Mouse (Mus musculus) forebrain, embryonic 14.5 days (tissue): Measurements from ENCODE around the gene Sectm1a. TPM values are rescaled to one million over a fixed set of nuclear protein-coding genes. Genes with fewer than 3 reads are reported as not detected.
A peak's percentile ranks its signal among the peaks of the same experiment; 100 is the strongest.
"Not testable (repeated sequence)": the region's sequence is repeated elsewhere in the genome, so short reads cannot be mapped to it uniquely, and the experiment has no call there.

Source experiments
- ATAC-seq: fragments of 200-750 bp; cut with Nextera tagmentation; 2 replicates; pipeline ENCODE4 v1.8.0; 2017; ENCODE audit warnings: mild to moderate bottlenecking, moderate library complexity
- DNase-seq: peaks from one replicate; pipeline ENCODE4 v3.0.0-alpha.2; 2015; ENCODE audit warnings: low spot score
- H3K27ac ChIP-seq: fragments of 300-500 bp; sonication (generic); 2 replicates; pipeline ENCODE4 v1.5.1; 2014; ENCODE audit warnings: low read depth, mild to moderate bottlenecking, control low read depth, low read length, moderate library complexity
- H3K27me3 ChIP-seq: fragments of 300-500 bp; sonication (generic); replicated peaks from 2 replicates; pipeline ENCODE4 v1.6.1; 2014; ENCODE audit warnings: low read length, control low read depth, mixed read lengths; ENCODE audit not compliant: control insufficient read depth, insufficient read depth
- H3K36me3 ChIP-seq: fragments of 300-500 bp; sonication (generic); 2 replicates; pipeline ENCODE4 v1.6.1; 2014; ENCODE audit warnings: low read length, control low read depth; ENCODE audit not compliant: control insufficient read depth, insufficient read depth
- H3K4me1 ChIP-seq: fragments of 300-500 bp; sonication (generic); 2 replicates; pipeline ENCODE4 v1.6.1; 2014; ENCODE audit warnings: antibody characterized with exemption, low read length, control low read depth; ENCODE audit not compliant: control insufficient read depth, insufficient read depth
- H3K4me2 ChIP-seq: fragments of 300-500 bp; sonication (generic); 2 replicates; pipeline ENCODE4 v1.6.1; 2014; ENCODE audit warnings: mild to moderate bottlenecking, control low read depth, low read length
- H3K4me3 ChIP-seq: fragments of 300-500 bp; sonication (generic); 2 replicates; pipeline ENCODE4 v1.5.1; 2014; ENCODE audit warnings: low read depth, low read length, control low read depth
- H3K9ac ChIP-seq: fragments of 300-500 bp; sonication (generic); 2 replicates; pipeline ENCODE4 v1.6.1; 2014; ENCODE audit warnings: mild to moderate bottlenecking, low read length, control low read depth, moderate library complexity
- H3K9me3 ChIP-seq: fragments of 300-500 bp; sonication (generic); replicated peaks from 2 replicates; pipeline ENCODE4 v1.6.1; 2016; ENCODE audit warnings: low read length, control low read depth, mixed read lengths; ENCODE audit not compliant: control insufficient read depth
- WGBS: fragments of 180-500 bp; shearing (Covaris S2); extraction: QIAGEN DNeasy Blood & Tissue Kit; methylation state at CpG from one replicate; pipeline ENCODE4 v1.1.7; 2014; 5-methylcytosine and 5-hydroxymethylcytosine counted together
- polyA plus RNA-seq: library from polyadenylated mRNA; unstranded; fragments of >200 nt; fragmentation: Nextera tagmentation; extraction: Ambion mirVana; gene quantifications from 2 replicates; pipeline ENCODE4 v1.2.1, GENCODE M21; 2014

Gene Sectm1a
- polyA plus RNA-seq, 1 experiment from 2014 or later, result not detected

DNA sequence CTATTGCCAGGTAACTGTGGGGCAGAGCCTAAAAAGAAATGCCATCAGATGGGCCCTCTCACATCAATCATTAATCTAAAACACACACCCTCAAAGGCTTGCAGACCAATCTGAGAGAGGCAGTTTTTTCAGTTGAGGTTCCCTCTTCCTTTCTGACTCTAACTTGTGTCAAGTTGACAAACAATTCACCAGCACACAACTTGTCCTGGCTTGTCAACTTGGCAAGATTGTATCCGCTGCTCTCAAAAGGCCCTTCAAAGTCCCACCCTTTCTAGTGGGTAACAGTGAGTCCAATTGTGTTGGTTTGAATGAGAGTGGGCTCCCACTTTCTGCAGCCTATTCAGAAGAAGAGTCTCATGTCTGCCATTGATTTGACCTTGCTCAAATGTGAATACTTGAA is 35.7 kb downstream of the Sectm1a start:
- H3K4me3 ChIP-seq, result no peak overlapping the region
- no peaks in the 10 kb centered on the region for H3K9me3 ChIP-seq
- no peak overlapping the region for H3K4me2 ChIP-seq
- H3K27me3 ChIP-seq, result 0 out of 2 replicates have a peak, but pooled peaks cover 4% of the 10 kb centered on the region
- H3K36me3 ChIP-seq, result no peaks in the 10 kb centered on the region
- WGBS, result 47% methylated on average over 1 of the region's 1 CpGs
- H3K4me1 ChIP-seq, result no peaks in the 10 kb centered on the region
- no peak overlapping the region for H3K27ac ChIP-seq
- no peak for DNase-seq
- no peak overlapping the region for H3K9ac ChIP-seq
- no peak for ATAC-seq

DNA sequence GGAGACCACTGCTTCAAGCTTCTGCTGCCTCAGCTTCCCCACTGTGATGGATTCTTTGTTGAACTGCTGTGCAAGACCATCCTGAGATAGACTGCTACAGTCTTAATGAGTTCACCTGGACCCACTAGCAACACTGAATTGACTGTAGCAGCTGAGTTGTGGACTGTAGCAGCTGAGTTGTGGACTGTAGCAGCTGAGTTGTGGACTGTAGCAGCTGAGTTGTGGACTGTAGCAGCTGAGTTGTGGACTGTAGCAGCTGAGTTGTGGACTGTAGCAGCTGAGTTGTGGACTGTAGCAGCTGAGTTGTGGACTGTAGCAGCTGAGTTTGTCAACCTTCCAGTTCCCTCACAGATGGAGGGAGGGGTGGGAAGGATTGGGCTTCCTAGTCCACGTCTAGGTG is 38.0 kb downstream of the Sectm1a start:
- not testable (repeated sequence) for ATAC-seq, DNase-seq, H3K4me2 ChIP-seq, H3K9ac ChIP-seq, H3K36me3 ChIP-seq, H3K4me1 ChIP-seq, H3K27me3 ChIP-seq, H3K4me3 ChIP-seq, H3K9me3 ChIP-seq, H3K27ac ChIP-seq
- WGBS, result 55% methylated on average over 1 of the region's 1 CpGs

DNA sequence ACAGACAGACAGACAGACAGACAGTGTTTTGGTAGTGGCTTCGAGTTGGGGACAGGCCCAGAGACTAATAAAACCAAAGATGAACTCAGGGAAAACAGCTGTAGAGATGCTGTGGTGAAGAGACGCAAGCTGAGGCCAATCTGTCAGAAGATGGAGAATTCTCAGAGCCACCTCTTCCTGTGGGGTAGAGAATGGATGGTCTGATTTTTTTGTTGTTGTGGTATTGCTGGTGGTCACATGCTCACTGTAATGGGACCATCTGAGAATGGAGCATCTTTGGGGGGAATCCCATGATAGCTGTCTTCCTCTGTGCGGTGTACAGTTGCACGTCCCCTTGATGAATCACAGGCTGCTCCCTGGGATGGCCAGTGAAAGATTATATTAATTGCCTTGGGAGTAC is 38.5 kb downstream of the Sectm1a start:
- 79% methylated on average over 4 of the region's 4 CpGs for WGBS

DNA sequence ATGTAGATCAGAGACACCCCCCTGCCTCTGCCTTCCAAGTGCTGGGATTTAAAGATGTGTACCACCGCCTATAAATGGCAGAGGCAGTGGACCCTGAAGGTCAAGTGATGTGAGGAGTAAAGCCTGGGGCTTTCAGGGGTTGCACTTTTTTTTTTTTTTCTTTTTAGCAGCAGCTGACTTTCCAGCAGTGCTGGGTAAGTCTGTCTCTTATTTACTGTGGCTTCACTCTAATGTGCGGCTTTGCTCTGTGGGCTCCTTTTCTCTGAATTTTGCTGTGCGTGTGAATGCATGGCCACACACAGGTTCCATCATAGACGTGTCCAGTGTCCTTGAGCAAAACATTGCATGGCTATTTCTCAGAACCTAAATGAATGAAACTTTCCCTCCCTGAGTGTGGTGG is 39.4 kb downstream of the Sectm1a start:
- H3K27me3 ChIP-seq, result no peaks in the 10 kb centered on the region
- H3K9me3 ChIP-seq, result no peaks in the 10 kb centered on the region
- ATAC-seq (no peak), DNase-seq (no peak)
- H3K4me1 ChIP-seq, result no peaks in the 10 kb centered on the region
- no peak overlapping the region for H3K4me2 ChIP-seq
- no peak overlapping the region for H3K4me3 ChIP-seq
- WGBS, result 75% methylated on average over 4 of the region's 4 CpGs
- no peaks in the 10 kb centered on the region for H3K36me3 ChIP-seq
- no peak overlapping the region for H3K27ac ChIP-seq
- H3K9ac ChIP-seq, result no peak overlapping the region

More for the DNA sequence above, 38.5 kb downstream of the Sectm1a start:
- DNase-seq (no peak), ATAC-seq (no peak)
- no peak overlapping the region for H3K9ac ChIP-seq
- H3K27ac ChIP-seq, result no peak overlapping the region
- no peaks in the 10 kb centered on the region for H3K9me3 ChIP-seq
- H3K4me1 ChIP-seq, result no peaks in the 10 kb centered on the region
- H3K4me3 ChIP-seq, result no peak overlapping the region
- H3K4me2 ChIP-seq, result no peak overlapping the region
- H3K36me3 ChIP-seq, result no peaks in the 10 kb centered on the region
- no peaks in the 10 kb centered on the region for H3K27me3 ChIP-seq

DNA sequence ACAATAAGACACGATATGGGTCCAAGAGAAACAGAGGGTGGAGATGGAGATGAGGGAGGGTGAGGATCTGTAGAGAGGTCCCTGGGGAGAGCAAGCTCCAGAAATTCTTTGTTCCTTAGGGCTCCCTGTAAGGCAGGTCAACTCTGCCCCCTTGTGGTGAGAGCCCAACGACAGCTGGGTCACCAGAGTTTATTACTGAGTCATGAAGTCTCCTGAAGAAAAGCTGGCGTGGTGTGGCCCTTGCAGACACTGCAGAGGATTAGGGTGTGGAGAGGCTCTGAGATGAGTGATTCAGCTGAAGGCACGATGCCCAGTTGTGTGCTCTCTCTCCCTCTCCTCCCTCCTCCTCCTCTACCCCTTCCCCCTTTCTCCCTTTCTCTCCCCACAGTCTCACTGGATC is 39.8 kb downstream of the Sectm1a start:
- H3K4me3 ChIP-seq, result no peak overlapping the region
- H3K4me1 ChIP-seq, result no peaks in the 10 kb centered on the region
- H3K9me3 ChIP-seq, result no peaks in the 10 kb centered on the region
- H3K9ac ChIP-seq, result no peak overlapping the region
- H3K36me3 ChIP-seq, result no peaks in the 10 kb centered on the region
- DNase-seq (peak; percentile 84), ATAC-seq (0 out of 2 replicates have a peak, but pooled peaks have one; percentile 42)
- H3K4me2 ChIP-seq, result no peak overlapping the region
- no peaks in the 10 kb centered on the region for H3K27me3 ChIP-seq
- WGBS, result 3% methylated on average over 4 of the region's 4 CpGs
- H3K27ac ChIP-seq, result no peak overlapping the region

DNA sequence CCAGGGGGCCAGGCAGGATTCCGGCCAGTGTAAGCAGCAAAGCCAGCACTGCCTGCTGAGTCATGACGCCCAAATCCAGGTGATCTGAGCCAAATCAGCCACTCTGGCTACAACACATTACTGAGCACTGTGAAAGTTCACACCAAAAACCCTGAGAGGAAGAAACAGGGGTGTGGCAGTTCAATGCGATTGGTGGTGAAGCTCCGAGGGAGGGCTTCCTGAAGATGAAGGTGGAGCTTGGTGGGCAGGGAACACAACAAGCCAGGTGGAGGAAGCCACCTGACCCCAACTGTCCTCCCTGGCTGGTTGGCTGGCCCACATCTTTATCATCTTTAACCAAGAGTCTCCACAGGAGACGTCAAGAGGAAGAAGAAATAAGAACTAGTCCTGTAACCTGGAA is 41.7 kb downstream of the Sectm1a start, which contains the start of gene Cd7:
Gene Cd7, minus strand, starts transcription at position 117 of the 400 bp plus-strand sequence.
- no peaks in the 10 kb centered on the region for H3K27me3 ChIP-seq
- ATAC-seq (no peak), DNase-seq (no peak)
- H3K36me3 ChIP-seq, result no peaks in the 10 kb centered on the region
- H3K9ac ChIP-seq, result no peak within 1 kb of the TSS
- H3K4me3 ChIP-seq, result no peak within 1 kb of the TSS
- H3K4me2 ChIP-seq, result no peak within 1 kb of the TSS
- H3K27ac ChIP-seq, result no peak within 1 kb of the TSS
- no peaks in the 10 kb centered on the region for H3K9me3 ChIP-seq
- WGBS, result 78% methylated on average over 5 of the region's 5 CpGs
- no peaks in the 10 kb centered on the region for H3K4me1 ChIP-seq

DNA sequence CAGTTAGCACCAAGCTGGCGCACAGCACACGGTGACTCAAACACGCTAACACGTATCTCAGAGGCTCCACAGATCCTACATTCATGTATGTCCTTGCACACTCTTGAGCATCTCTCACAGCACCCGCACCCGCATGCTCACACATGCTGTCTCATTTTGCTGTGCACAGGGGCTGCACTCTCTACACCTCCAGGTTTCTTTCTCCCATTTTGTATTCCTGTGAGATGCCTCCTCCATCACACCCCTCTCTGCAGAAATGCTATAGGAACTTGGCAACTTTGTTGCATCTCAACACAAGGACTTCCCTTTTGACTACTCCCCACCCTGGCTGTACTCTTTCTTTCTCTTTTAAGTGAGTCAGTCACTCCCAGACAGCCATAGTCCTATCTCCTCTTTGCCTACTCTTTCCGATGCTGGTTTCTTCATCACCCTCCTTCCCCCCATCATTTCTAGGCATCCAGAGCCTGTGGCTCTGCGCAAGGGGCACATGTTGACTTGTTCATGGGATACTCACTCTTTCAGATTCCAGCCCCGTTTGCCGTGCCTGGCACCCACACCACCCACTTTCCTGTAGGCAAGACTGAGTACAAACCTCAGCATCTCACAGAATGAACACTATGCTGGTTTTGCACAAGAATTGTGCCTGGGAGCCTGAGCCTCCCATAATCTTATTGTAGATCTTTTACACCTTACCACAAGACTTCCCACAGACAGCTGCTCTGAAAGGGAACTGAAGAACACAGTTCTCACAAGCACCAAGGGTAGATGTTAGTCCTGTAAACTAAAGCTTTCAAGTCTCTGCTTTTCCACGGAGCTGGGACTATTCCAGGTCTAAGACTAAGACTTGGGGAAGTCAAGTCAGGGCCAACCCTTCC is 42.4 kb downstream of the Sectm1a start:
- Histone ChIP-seq H3K36me3 (no peaks in the 10 kb centered on the region), H3K4me2 (no peak overlapping the region), H3K9ac (no peak overlapping the region), H3K27ac (no peak overlapping the region), H3K4me3 (no peak overlapping the region), H3K27me3 (no peaks in the 10 kb centered on the region), H3K4me1 (no peaks in the 10 kb centered on the region), H3K9me3 (no peaks in the 10 kb centered on the region)
- ATAC-seq (no peak), DNase-seq (no peak)
- WGBS, result 91% methylated on average over 11 of the region's 11 CpGs

DNA sequence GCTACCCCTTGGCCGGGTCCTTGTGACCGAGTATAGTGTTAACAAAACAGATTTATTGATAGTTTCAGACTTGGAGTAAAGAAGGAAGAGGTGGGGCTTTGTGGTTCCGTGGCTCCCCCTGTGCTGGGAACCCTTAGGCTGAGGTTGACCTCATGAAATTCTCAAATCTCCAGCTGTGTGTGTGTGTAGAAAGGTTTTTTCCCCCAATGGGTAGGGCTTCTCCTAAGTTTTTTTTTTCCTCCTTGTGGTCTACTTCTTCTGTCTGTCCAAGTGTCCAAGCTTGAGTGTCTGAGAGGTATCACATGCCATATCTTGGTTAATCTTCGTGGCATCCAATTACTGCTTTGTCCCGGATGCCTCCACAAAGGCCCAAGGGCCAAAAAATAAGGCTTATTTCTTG is 47.9 kb downstream of the Sectm1a start:
- Histone ChIP-seq H3K27me3 (no peaks in the 10 kb centered on the region), H3K9me3 (no peaks in the 10 kb centered on the region)
- WGBS, result 90% methylated on average over 5 of the region's 5 CpGs

DNA sequence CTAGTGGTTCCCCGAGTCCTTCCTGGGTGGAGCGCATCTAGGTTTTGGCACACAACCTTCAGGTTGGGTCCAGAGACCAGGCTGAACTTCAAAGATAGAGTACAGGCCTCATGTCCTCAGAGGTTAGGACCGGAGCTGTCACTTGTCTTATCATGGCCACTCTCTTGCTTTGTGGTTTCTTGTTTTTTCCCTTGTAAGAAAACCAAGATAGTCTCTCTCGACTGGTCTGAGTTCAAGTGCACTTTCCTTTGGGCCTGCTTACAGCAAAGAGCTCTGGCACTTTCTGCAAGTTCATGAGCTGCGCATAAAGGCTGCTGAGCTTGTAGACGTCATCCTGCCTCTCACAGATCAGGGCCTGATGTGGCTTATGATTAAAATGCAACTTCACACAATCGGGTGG is 53.8 kb downstream of the Sectm1a start:
- Histone ChIP-seq H3K27ac (no peak overlapping the region), H3K4me2 (no peak overlapping the region), H3K36me3 (no peaks in the 10 kb centered on the region), H3K27me3 (no peaks in the 10 kb centered on the region), H3K9ac (no peak overlapping the region), H3K4me1 (no peaks in the 10 kb centered on the region), H3K4me3 (no peak overlapping the region), H3K9me3 (no peaks in the 10 kb centered on the region)
- 93% methylated on average over 7 of the region's 7 CpGs for WGBS
- no peak for DNase-seq
- no peak for ATAC-seq

More for the DNA sequence above, 47.9 kb downstream of the Sectm1a start:
- ATAC-seq (no peak), DNase-seq (no peak)
- Histone ChIP-seq H3K27ac (no peak overlapping the region), H3K4me2 (no peak overlapping the region), H3K9ac (no peak overlapping the region), H3K4me1 (no peaks in the 10 kb centered on the region), H3K36me3 (no peaks in the 10 kb centered on the region), H3K4me3 (no peak overlapping the region)
